Mouse (Mus musculus): ENCODE measurements at regions not wholly inside any gene's neighbourhood (a gene's known extent, or its start where the extent isn't known, plus 50 kb on each side); places are given as distances from the start of the nearest gene placed in this dataset.

- no peak for TF ChIP-seq UBTF (IDR thresholded peaks at IDR 0.05; ENCODE audit: borderline replicate concordance, insufficient read depth, low read depth, low read length)
- TF ChIP-seq CTCF (IDR thresholded peaks at IDR 0.05 in 2 of 3, conservative IDR thresholded peaks at IDR 0.05 in 1 of 3; ENCODE audit: control insufficient read depth in 1 of 3, insufficient read depth in 1 of 3, low read depth in 2 of 3, low read length in 3 of 3, poor library complexity in 1 of 3, severe bottlenecking in 1 of 3): no peak
- TF ChIP-seq POLR2A (IDR thresholded peaks at IDR 0.05; ENCODE audit: control insufficient read depth in 1 of 2, insufficient read depth in 1 of 2, low read depth in 1 of 2, low read length in 2 of 2, poor library complexity in 1 of 2): no peak
- no peak for TF ChIP-seq POLR2AphosphoS2 (IDR thresholded peaks at IDR 0.05; ENCODE audit: low read length)
- no peak for TF ChIP-seq ZC3H11A (IDR thresholded peaks at IDR 0.05; ENCODE audit: low read depth, low read length)
- TF ChIP-seq GATA1 (IDR thresholded peaks at IDR 0.05; ENCODE audit: low read depth, low read length): no peak
- no peak for TF ChIP-seq TCF12 (IDR thresholded peaks at IDR 0.05; ENCODE audit: low read depth, low read length)
- TF ChIP-seq ETS1 (IDR thresholded peaks at IDR 0.05; ENCODE audit: low read depth, low read length): no peak
- no peak for TF ChIP-seq RCOR1 (IDR thresholded peaks at IDR 0.05; ENCODE audit: low read depth, low read length)
- TF ChIP-seq NRF1 (IDR thresholded peaks at IDR 0.05; ENCODE audit: insufficient read depth, low read depth, low read length, poor library complexity, severe bottlenecking): no peak
Measured at GRCm38 (mm10) chr19:49294980-49295379, 1089.2 kb downstream of the Sorcs3 start.

Measured in MEL (cell line).